Mouse (Mus musculus) lung, adult 2 months (tissue): Measurements from ENCODE around the gene Gm20662. TPM values are rescaled to one million over a fixed set of nuclear protein-coding genes. Genes with fewer than 3 reads are reported as not detected.

Experiments
- DNase-seq: peaks from one replicate; pipeline ENCODE4 v3.0.0; 2022
- H3K4me1 ChIP-seq: fragments of 200-500 bp; 2 replicates; pipeline ENCODE4 v1.6.1; 2011; ENCODE audit warnings: low read length; ENCODE audit not compliant: control insufficient read depth, insufficient read depth
- H3K4me3 ChIP-seq: fragments of 200-500 bp; replicated peaks from 2 replicates; pipeline ENCODE3; 2011; ENCODE audit warnings: low read depth, mild to moderate bottlenecking, control low read depth, low read length; ENCODE audit errors: extremely low read depth
- CTCF ChIP-seq: fragments of 200-500 bp; IDR thresholded peaks from 2 replicates; pipeline ENCODE4 v1.5.1; 2011; ENCODE audit warnings: mild to moderate bottlenecking, low read length, control low read depth; ENCODE audit not compliant: insufficient read depth
- POLR2A ChIP-seq: fragments of 200-500 bp; IDR thresholded peaks from 2 replicates; pipeline ENCODE4 v1.6.1; 2011; ENCODE audit warnings: low read depth, mild to moderate bottlenecking, control low read depth, low read length, borderline replicate concordance; ENCODE audit errors: extremely low read depth
- WGBS: fragments of 180-500 bp; shearing (Covaris S2); methylation state at CpG from one replicate; pipeline ENCODE4 v1.1.7; 2018; 5-methylcytosine and 5-hydroxymethylcytosine counted together
- polyA plus RNA-seq: library from polyadenylated mRNA; depleted of rRNA; stranded (reverse); fragments of >200 nt; gene quantifications from 2 replicates; pipeline ENCODE4 v1.2.3, GENCODE M21; 2012

Gene Gm20662
- polyA plus RNA-seq, 1 experiment = 11.5 TPM

- no peaks in the 10 kb centered on the region for H3K4me1 ChIP-seq
- TF ChIP-seq CTCF = no peak
- TF ChIP-seq POLR2A = no peak
- DNase-seq = no peak
- H3K4me3 ChIP-seq = no peak overlapping the region
- WGBS = 82% methylated on average over 3 of the region's 3 CpGs
These were observed 30.4 kb downstream of the Gm20662 start for GRCm38 (mm10) chr9:108026584-108026983.

GRCm38 (mm10) chr9:108027867-108028266 is 31.7 kb downstream of the Gm20662 start:
- WGBS = over 99% methylated on average over 3 of the region's 3 CpGs

GRCm38 (mm10) chr9:108032126-108032525 is 36.0 kb downstream of the Gm20662 start:
- TF ChIP-seq POLR2A (no peak), CTCF (no peak)
- Histone ChIP-seq H3K4me1 (no peaks in the 10 kb centered on the region), H3K4me3 (no peak overlapping the region)
- DNase-seq = no peak
- WGBS = 89% methylated on average over 5 of the region's 5 CpGs

More at GRCm38 (mm10) chr9:108027867-108028266, 31.7 kb downstream of the Gm20662 start:
- no peak for DNase-seq
- H3K4me3 ChIP-seq = no peak overlapping the region
- H3K4me1 ChIP-seq = no peaks in the 10 kb centered on the region
- TF ChIP-seq CTCF (no peak), POLR2A (no peak)

- H3K4me1 ChIP-seq = no peaks in the 10 kb centered on the region
- peak; percentile 39; the same call in 1 of the 2 replicates for TF ChIP-seq CTCF
- no peak for TF ChIP-seq POLR2A
- 87% methylated on average over 2 of the region's 2 CpGs for WGBS
- no peak for DNase-seq
- no peak overlapping the region for H3K4me3 ChIP-seq
These were observed 39.4 kb downstream of the Gm20662 start for GRCm38 (mm10) chr9:108035331-108036156.

DNA sequence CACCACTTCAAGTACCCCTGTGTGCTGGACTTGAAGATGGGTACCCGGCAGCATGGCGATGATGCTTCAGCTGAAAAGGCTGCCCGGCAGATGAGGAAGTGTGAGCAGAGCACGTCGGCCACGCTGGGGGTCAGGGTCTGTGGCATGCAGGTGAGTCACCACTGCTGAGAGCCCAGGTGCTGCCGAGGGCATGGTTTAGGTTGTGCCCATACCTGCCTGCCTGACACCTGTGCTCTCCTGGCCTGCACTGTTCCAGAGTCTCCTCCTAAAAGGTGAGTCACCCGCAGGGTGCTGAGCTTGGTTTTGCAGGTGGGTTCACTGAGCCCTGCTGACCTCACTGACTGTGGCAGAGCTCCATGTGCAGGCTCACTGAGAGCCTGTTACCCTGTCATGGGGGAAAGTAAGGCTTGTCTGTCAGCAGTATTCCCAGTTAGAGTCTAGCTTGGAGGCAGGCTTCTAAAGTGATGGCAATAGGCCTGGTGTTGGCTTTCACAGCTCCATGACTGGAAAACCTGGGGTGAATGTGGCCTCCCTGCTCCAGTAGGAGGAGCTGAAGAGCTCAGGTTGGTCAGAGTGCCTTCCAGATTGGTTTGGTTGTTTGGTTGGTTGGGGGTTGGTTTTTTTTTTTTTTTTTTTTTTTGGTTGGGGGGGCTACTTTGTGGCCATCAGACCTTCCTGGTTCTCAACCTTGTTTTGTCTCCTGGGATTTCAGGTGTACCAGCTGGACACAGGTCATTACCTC is 48.8 kb downstream of the Gm20662 start:
- 87% methylated on average over 8 of the region's 8 CpGs for WGBS
- DNase-seq = no peak
- Histone ChIP-seq H3K4me3 (no peak overlapping the region), H3K4me1 (peaks cover 3% of the 10 kb centered on the region; the same call in 1 of the 2 replicates)
- TF ChIP-seq CTCF (peak; percentile 18; the same call in 1 of the 2 replicates), POLR2A (no peak)

GRCm38 (mm10) chr9:108046582-108046981 is 50.4 kb downstream of the Gm20662 start:
- no peak overlapping the region for H3K4me3 ChIP-seq
- TF ChIP-seq POLR2A = no peak
- TF ChIP-seq CTCF = no peak
- 87% methylated on average over 4 of the region's 4 CpGs for WGBS
- H3K4me1 ChIP-seq = peaks cover 3% of the 10 kb centered on the region; the same call in 1 of the 2 replicates
- no peak for DNase-seq

- TF ChIP-seq CTCF (no peak), POLR2A (no peak)
- 43% methylated on average over 17 of the region's 17 CpGs for WGBS
- peaks cover 3% of the 10 kb centered on the region; the same call in 1 of the 2 replicates for H3K4me1 ChIP-seq
- no peak for DNase-seq
- H3K4me3 ChIP-seq = peak overlapping the region; percentile 55
These were observed 51.7 kb downstream of the Gm20662 start for GRCm38 (mm10) chr9:108047601-108048565.

DNA sequence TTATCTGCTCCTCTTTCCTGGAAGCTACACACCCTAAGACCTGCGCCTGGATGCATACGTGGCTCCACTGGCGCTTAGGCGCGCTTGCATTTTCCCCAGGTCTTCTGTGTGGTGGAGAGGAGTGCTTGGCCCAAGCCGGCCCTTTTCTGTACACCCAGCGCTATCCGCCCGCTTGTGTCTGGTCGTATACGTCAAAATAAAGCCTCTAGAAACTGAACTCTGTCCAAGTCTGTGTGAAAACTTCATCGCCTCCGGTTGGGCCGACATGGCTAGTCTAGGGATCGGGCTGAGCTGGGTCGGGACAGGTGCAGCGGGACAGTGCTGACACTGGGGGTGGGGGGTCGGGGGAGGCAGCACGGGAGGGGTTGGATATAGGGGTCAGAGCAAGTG is 52.4 kb downstream of the Gm20662 start:
- WGBS = 1% methylated on average over 19 of the region's 19 CpGs
- no peak for TF ChIP-seq CTCF
- no peak for TF ChIP-seq POLR2A

More for the DNA sequence above, 52.4 kb downstream of the Gm20662 start:
- DNase-seq = no peak
- Histone ChIP-seq H3K4me3 (peak overlapping the region; percentile 55), H3K4me1 (peaks cover 8% of the 10 kb centered on the region)
